Mouse (Mus musculus): ENCODE results near the gene Pld2. TPM values are rescaled to one million over a fixed set of nuclear protein-coding genes. Genes with fewer than 3 reads are reported as not detected.
"Not testable (repeated sequence)": the region's sequence is repeated elsewhere in the genome, so short reads cannot be mapped to it uniquely, and the experiment has no call there.

Gene Pld2
- polyA plus RNA-seq, 1 experiment from 2014 or later: 10.0 TPM

- 85% methylated on average over 8 of the region's 8 CpGs for WGBS
- H3K9ac ChIP-seq (ENCODE audit: low read depth, low read length): not testable (repeated sequence)
These were observed 16.4 kb upstream of the Pld2 start for GRCm38 (mm10) chr11:70523306-70523989.

GRCm38 (mm10) chr11:70524782-70525181 lies 15.1 kb upstream of the Pld2 start:
- Histone ChIP-seq H3K9me3 (ENCODE audit: control insufficient read depth, low read length) (no peaks in the 10 kb centered on the region), H3K4me2 (ENCODE audit: low read depth, low read length) (peak overlapping the region; percentile 57), H3K27ac (ENCODE audit: low read length) (no peak overlapping the region), H3K4me1 (ENCODE audit: control insufficient read depth, insufficient read depth, low read length) (peaks cover 16% of the 10 kb centered on the region), H3K4me3 (ENCODE audit: low read length) (peak overlapping the region; percentile 73), H3K9ac (ENCODE audit: low read depth, low read length) (0 out of 2 replicates have a peak overlapping the region, but pooled peaks have one; percentile 45), H3K36me3 (ENCODE audit: control insufficient read depth, insufficient read depth, low read length) (0 out of 2 replicates have a peak, but pooled peaks cover 4% of the 10 kb centered on the region), H3K27me3 (replicated peaks; ENCODE audit: control insufficient read depth, insufficient read depth, low read length) (no peaks in the 10 kb centered on the region)
- WGBS: 5% methylated on average over 8 of the region's 8 CpGs
- peak; percentile 44 for ATAC-seq

More at GRCm38 (mm10) chr11:70523306-70523989, 16.4 kb upstream of the Pld2 start:
- ATAC-seq; H3K27ac ChIP-seq (ENCODE audit: low read length); H3K4me2 ChIP-seq (ENCODE audit: low read depth, low read length); H3K27me3 ChIP-seq (replicated peaks; ENCODE audit: control insufficient read depth, insufficient read depth, low read length); H3K4me3 ChIP-seq (ENCODE audit: low read length); H3K9me3 ChIP-seq (ENCODE audit: control insufficient read depth, low read length); H3K36me3 ChIP-seq (ENCODE audit: control insufficient read depth, insufficient read depth, low read length): not testable (repeated sequence)
- H3K4me1 ChIP-seq (ENCODE audit: control insufficient read depth, insufficient read depth, low read length): peaks cover 24% of the 10 kb centered on the region

GRCm38 (mm10) chr11:70525184-70525678 lies 14.6 kb upstream of the Pld2 start, which contains the start of gene Psmb6:
Gene Psmb6 (plus strand): TSS chr11:70525367.
- Histone ChIP-seq H3K9ac (ENCODE audit: low read depth, low read length) (peak within 1 kb of the TSS; percentile 82), H3K4me2 (ENCODE audit: low read depth, low read length) (peak within 1 kb of the TSS; percentile 64), H3K4me3 (ENCODE audit: low read length) (peak within 1 kb of the TSS; percentile 73), H3K4me1 (ENCODE audit: control insufficient read depth, insufficient read depth, low read length) (peaks cover 13% of the 10 kb centered on the region), H3K27me3 (replicated peaks; ENCODE audit: control insufficient read depth, insufficient read depth, low read length) (no peaks in the 10 kb centered on the region), H3K9me3 (ENCODE audit: control insufficient read depth, low read length) (no peaks in the 10 kb centered on the region), H3K36me3 (ENCODE audit: control insufficient read depth, insufficient read depth, low read length) (0 out of 2 replicates have a peak, but pooled peaks cover 4% of the 10 kb centered on the region), H3K27ac (ENCODE audit: low read length) (peak within 1 kb of the TSS; percentile 19; the same call in 1 of the 2 replicates)
- WGBS: under 1% methylated on average over 25 of the region's 26 CpGs
- ATAC-seq: peak; percentile 92

GRCm38 (mm10) chr11:70525726-70526125 lies 14.1 kb upstream of the Pld2 start:
- peak overlapping the region; percentile 19; the same call in 1 of the 2 replicates for H3K27ac ChIP-seq (ENCODE audit: low read length)
- ATAC-seq: peak; percentile 34

GRCm38 (mm10) chr11:70526211-70526610 lies 13.7 kb upstream of the Pld2 start:
- peaks cover 7% of the 10 kb centered on the region for H3K4me1 ChIP-seq (ENCODE audit: control insufficient read depth, insufficient read depth, low read length)
- 85% methylated on average over 12 of the region's 12 CpGs for WGBS

More at GRCm38 (mm10) chr11:70525726-70526125, 14.1 kb upstream of the Pld2 start:
- Histone ChIP-seq H3K36me3 (ENCODE audit: control insufficient read depth, insufficient read depth, low read length) (0 out of 2 replicates have a peak, but pooled peaks cover 4% of the 10 kb centered on the region), H3K9ac (ENCODE audit: low read depth, low read length) (peak overlapping the region; percentile 82), H3K27me3 (replicated peaks; ENCODE audit: control insufficient read depth, insufficient read depth, low read length) (no peaks in the 10 kb centered on the region), H3K4me2 (ENCODE audit: low read depth, low read length) (peak overlapping the region; percentile 64), H3K4me1 (ENCODE audit: control insufficient read depth, insufficient read depth, low read length) (peaks cover 8% of the 10 kb centered on the region), H3K9me3 (ENCODE audit: control insufficient read depth, low read length) (no peaks in the 10 kb centered on the region), H3K4me3 (ENCODE audit: low read length) (peak overlapping the region; percentile 73)
- WGBS: 2% methylated on average over 12 of the region's 12 CpGs

GRCm38 (mm10) chr11:70528610-70529009 lies 11.3 kb upstream of the Pld2 start:
- H3K4me3 ChIP-seq (ENCODE audit: low read length): no peak overlapping the region
- 82% methylated on average over 7 of the region's 7 CpGs for WGBS
- H3K27ac ChIP-seq (ENCODE audit: low read length): no peak overlapping the region
- H3K27me3 ChIP-seq (replicated peaks; ENCODE audit: control insufficient read depth, insufficient read depth, low read length): no peaks in the 10 kb centered on the region
- H3K36me3 ChIP-seq (ENCODE audit: control insufficient read depth, insufficient read depth, low read length): 0 out of 2 replicates have a peak, but pooled peaks cover 4% of the 10 kb centered on the region
- H3K4me2 ChIP-seq (ENCODE audit: low read depth, low read length): no peak overlapping the region
- H3K4me1 ChIP-seq (ENCODE audit: control insufficient read depth, insufficient read depth, low read length): peaks cover 7% of the 10 kb centered on the region
- H3K9ac ChIP-seq (ENCODE audit: low read depth, low read length): no peak overlapping the region
- H3K9me3 ChIP-seq (ENCODE audit: control insufficient read depth, low read length): no peaks in the 10 kb centered on the region
- no peak for ATAC-seq

More at GRCm38 (mm10) chr11:70526211-70526610, 13.7 kb upstream of the Pld2 start:
- no peak overlapping the region for H3K27ac ChIP-seq (ENCODE audit: low read length)
- peak overlapping the region; percentile 64 for H3K4me2 ChIP-seq (ENCODE audit: low read depth, low read length)
- ATAC-seq: no peak
- no peaks in the 10 kb centered on the region for H3K9me3 ChIP-seq (ENCODE audit: control insufficient read depth, low read length)
- H3K36me3 ChIP-seq (ENCODE audit: control insufficient read depth, insufficient read depth, low read length): 0 out of 2 replicates have a peak, but pooled peaks cover 4% of the 10 kb centered on the region
- no peaks in the 10 kb centered on the region for H3K27me3 ChIP-seq (replicated peaks; ENCODE audit: control insufficient read depth, insufficient read depth, low read length)
- peak overlapping the region; percentile 73 for H3K4me3 ChIP-seq (ENCODE audit: low read length)
- peak overlapping the region; percentile 82 for H3K9ac ChIP-seq (ENCODE audit: low read depth, low read length)

- not testable (repeated sequence) for H3K9ac ChIP-seq (ENCODE audit: low read depth, low read length); H3K4me2 ChIP-seq (ENCODE audit: low read depth, low read length); H3K27me3 ChIP-seq (replicated peaks; ENCODE audit: control insufficient read depth, insufficient read depth, low read length); ATAC-seq; H3K4me1 ChIP-seq (ENCODE audit: control insufficient read depth, insufficient read depth, low read length); H3K9me3 ChIP-seq (ENCODE audit: control insufficient read depth, low read length); H3K36me3 ChIP-seq (ENCODE audit: control insufficient read depth, insufficient read depth, low read length); H3K4me3 ChIP-seq (ENCODE audit: low read length); H3K27ac ChIP-seq (ENCODE audit: low read length)
- WGBS: 76% methylated on average over 2 of the region's 2 CpGs
These were observed 8.8 kb upstream of the Pld2 start for GRCm38 (mm10) chr11:70531065-70531464.

- Histone ChIP-seq H3K4me2 (ENCODE audit: low read depth, low read length) (no peak within 1 kb of the TSS), H3K9me3 (ENCODE audit: control insufficient read depth, low read length) (no peaks in the 10 kb centered on the region), H3K27ac (ENCODE audit: low read length) (no peak within 1 kb of the TSS), H3K4me3 (ENCODE audit: low read length) (no peak within 1 kb of the TSS), H3K4me1 (ENCODE audit: control insufficient read depth, insufficient read depth, low read length) (no peaks in the 10 kb centered on the region), H3K36me3 (ENCODE audit: control insufficient read depth, insufficient read depth, low read length) (0 out of 2 replicates have a peak, but pooled peaks cover 4% of the 10 kb centered on the region), H3K9ac (ENCODE audit: low read depth, low read length) (no peak within 1 kb of the TSS), H3K27me3 (replicated peaks; ENCODE audit: control insufficient read depth, insufficient read depth, low read length) (no peaks in the 10 kb centered on the region)
- 83% methylated on average over 6 of the region's 6 CpGs for WGBS
- no peak for ATAC-seq
These were observed 7.0 kb upstream of the Pld2 start, which contains the start of gene Gm40193 for GRCm38 (mm10) chr11:70532839-70533238. Gene Gm40193 (minus strand): TSS chr11:70532939.

- Histone ChIP-seq H3K4me1 (ENCODE audit: control insufficient read depth, insufficient read depth, low read length) (peaks cover 8% of the 10 kb centered on the region), H3K27ac (ENCODE audit: low read length) (peak overlapping the region; percentile 87; the same call in 1 of the 2 replicates)
- 9% methylated on average over 9 of the region's 9 CpGs for WGBS
These were observed 441 bp upstream of the Pld2 start for GRCm38 (mm10) chr11:70539423-70539822.

More at GRCm38 (mm10) chr11:70539423-70539822, 441 bp upstream of the Pld2 start:
- Histone ChIP-seq H3K36me3 (ENCODE audit: control insufficient read depth, insufficient read depth, low read length) (no peaks in the 10 kb centered on the region), H3K27me3 (replicated peaks; ENCODE audit: control insufficient read depth, insufficient read depth, low read length) (no peaks in the 10 kb centered on the region), H3K4me3 (ENCODE audit: low read length) (peak overlapping the region; percentile 75), H3K9me3 (ENCODE audit: control insufficient read depth, low read length) (no peaks in the 10 kb centered on the region), H3K9ac (ENCODE audit: low read depth, low read length) (peak overlapping the region; percentile 81), H3K4me2 (ENCODE audit: low read depth, low read length) (peak overlapping the region; percentile 83)
- no peak; the same call in 1 of the 2 replicates for ATAC-seq

All from intestine, embryonic 16.5 days (tissue).